Mouse (Mus musculus) hindbrain, embryonic 15.5 days (tissue): ENCODE data around the gene Med21. TPM values are rescaled to one million over a fixed set of nuclear protein-coding genes. Genes with fewer than 3 reads are reported as not detected.

Experiments used
- ATAC-seq: fragments of 200-750 bp; cut with Nextera tagmentation; 2 replicates; pipeline ENCODE4 v1.8.0; 2017; ENCODE audit warnings: low read depth, moderate number of reproducible peaks, moderate TSS enrichment; ENCODE audit not compliant: low FRiP score
- H3K27ac ChIP-seq: fragments of 300-500 bp; sonication (generic); replicated peaks from 2 replicates; pipeline ENCODE4 v1.5.1; 2015; ENCODE audit warnings: mild to moderate bottlenecking, inconsistent platforms
- H3K27me3 ChIP-seq: fragments of 300-500 bp; sonication (generic); 2 replicates; pipeline ENCODE4 v1.6.1; 2015; ENCODE audit warnings: control low read depth, inconsistent platforms
- H3K36me3 ChIP-seq: fragments of 300-500 bp; sonication (generic); 2 replicates; pipeline ENCODE4 v1.6.1; 2015; ENCODE audit warnings: control low read depth, inconsistent platforms
- H3K4me1 ChIP-seq: fragments of 300-500 bp; sonication (generic); replicated peaks from 2 replicates; pipeline ENCODE4 v1.6.1; 2015; ENCODE audit warnings: control low read depth, inconsistent platforms
- H3K4me2 ChIP-seq: fragments of 300-500 bp; sonication (generic); 2 replicates; pipeline ENCODE4 v1.6.1; 2015; ENCODE audit warnings: moderate library complexity, mild to moderate bottlenecking, inconsistent platforms
- H3K4me3 ChIP-seq: fragments of 300-500 bp; sonication (generic); 2 replicates; pipeline ENCODE4 v1.5.1; 2015; ENCODE audit warnings: mild to moderate bottlenecking, inconsistent platforms
- H3K9ac ChIP-seq: fragments of 300-500 bp; sonication (generic); 2 replicates; pipeline ENCODE4 v1.6.1; 2015; ENCODE audit warnings: inconsistent platforms
- H3K9me3 ChIP-seq: fragments of 300-500 bp; sonication (generic); 2 replicates; pipeline ENCODE4 v1.6.1; 2016; ENCODE audit warnings: control low read depth, inconsistent platforms
- WGBS: fragments of 180-500 bp; shearing (Covaris S2); methylation state at CpG from one replicate; pipeline ENCODE4 v1.1.7; 2015; 5-methylcytosine and 5-hydroxymethylcytosine counted together
- polyA plus RNA-seq: library from polyadenylated mRNA; unstranded; fragments of >200 nt; fragmentation: Nextera tagmentation; extraction: Ambion mirVana; gene quantifications from 2 replicates; pipeline ENCODE4 v1.2.1, GENCODE M21; 2015

The Med21 gene
- polyA plus RNA-seq, 1 experiment from 2014 or later = 113 TPM

- 63% methylated on average over 5 of the region's 5 CpGs for WGBS
These were observed 29.8 kb downstream of the Med21 start for GRCm38 (mm10) chr6:146672106-146672505.

GRCm38 (mm10) chr6:146673696-146674095 lies 31.3 kb downstream of the Med21 start:
- Histone ChIP-seq H3K9ac (no peak overlapping the region), H3K4me3 (no peak overlapping the region), H3K4me2 (no peak overlapping the region), H3K4me1 (no peaks in the 10 kb centered on the region), H3K27me3 (no peaks in the 10 kb centered on the region), H3K36me3 (no peaks in the 10 kb centered on the region), H3K9me3 (no peaks in the 10 kb centered on the region), H3K27ac (no peak overlapping the region)
- 85% methylated on average over 4 of the region's 4 CpGs for WGBS
- ATAC-seq = no peak

More at GRCm38 (mm10) chr6:146672106-146672505, 29.8 kb downstream of the Med21 start:
- Histone ChIP-seq H3K9ac (no peak overlapping the region), H3K4me1 (no peaks in the 10 kb centered on the region), H3K4me2 (no peak overlapping the region), H3K27ac (no peak overlapping the region), H3K9me3 (no peaks in the 10 kb centered on the region), H3K27me3 (no peaks in the 10 kb centered on the region), H3K36me3 (no peaks in the 10 kb centered on the region), H3K4me3 (no peak overlapping the region)
- ATAC-seq = no peak

GRCm38 (mm10) chr6:146674420-146674819 lies 32.1 kb downstream of the Med21 start:
- Histone ChIP-seq H3K4me3 (no peak overlapping the region), H3K9ac (no peak overlapping the region), H3K4me1 (no peaks in the 10 kb centered on the region), H3K9me3 (no peaks in the 10 kb centered on the region), H3K36me3 (no peaks in the 10 kb centered on the region), H3K27me3 (no peaks in the 10 kb centered on the region), H3K4me2 (no peak overlapping the region), H3K27ac (no peak overlapping the region)
- ATAC-seq = no peak
- 85% methylated on average over 8 of the region's 8 CpGs for WGBS

GRCm38 (mm10) chr6:146674881-146675536 lies 32.7 kb downstream of the Med21 start:
- Histone ChIP-seq H3K4me1 (no peaks in the 10 kb centered on the region), H3K9ac (no peak overlapping the region), H3K27me3 (no peaks in the 10 kb centered on the region), H3K9me3 (no peaks in the 10 kb centered on the region), H3K27ac (no peak overlapping the region), H3K36me3 (no peaks in the 10 kb centered on the region), H3K4me2 (no peak overlapping the region), H3K4me3 (no peak overlapping the region)
- ATAC-seq = no peak
- 77% methylated on average over 4 of the region's 4 CpGs for WGBS

GRCm38 (mm10) chr6:146676904-146677303 lies 34.6 kb downstream of the Med21 start:
- H3K4me3 ChIP-seq = no peak overlapping the region
- H3K9me3 ChIP-seq = no peaks in the 10 kb centered on the region
- H3K4me1 ChIP-seq = no peaks in the 10 kb centered on the region
- H3K27me3 ChIP-seq = no peaks in the 10 kb centered on the region
- H3K9ac ChIP-seq = no peak overlapping the region
- no peaks in the 10 kb centered on the region for H3K36me3 ChIP-seq
- no peak for ATAC-seq
- WGBS = 88% methylated on average over 10 of the region's 10 CpGs
- H3K4me2 ChIP-seq = no peak overlapping the region
- no peak overlapping the region for H3K27ac ChIP-seq

- Histone ChIP-seq H3K4me3 (no peak overlapping the region), H3K9me3 (no peaks in the 10 kb centered on the region), H3K4me2 (no peak overlapping the region), H3K27ac (no peak overlapping the region), H3K9ac (no peak overlapping the region), H3K36me3 (no peaks in the 10 kb centered on the region), H3K4me1 (no peaks in the 10 kb centered on the region), H3K27me3 (no peaks in the 10 kb centered on the region)
- no peak for ATAC-seq
- 79% methylated on average over 10 of the region's 10 CpGs for WGBS
These were observed 36.1 kb downstream of the Med21 start for GRCm38 (mm10) chr6:146678136-146679070.

GRCm38 (mm10) chr6:146683881-146684280 lies 41.5 kb downstream of the Med21 start:
- H3K36me3 ChIP-seq = no peaks in the 10 kb centered on the region
- H3K4me2 ChIP-seq = no peak overlapping the region
- no peak overlapping the region for H3K9ac ChIP-seq
- 76% methylated on average over 4 of the region's 4 CpGs for WGBS
- H3K4me1 ChIP-seq = no peaks in the 10 kb centered on the region
- H3K4me3 ChIP-seq = no peak overlapping the region
- ATAC-seq = no peak
- H3K27ac ChIP-seq = no peak overlapping the region
- no peaks in the 10 kb centered on the region for H3K27me3 ChIP-seq
- no peaks in the 10 kb centered on the region for H3K9me3 ChIP-seq

GRCm38 (mm10) chr6:146685781-146686308 lies 43.5 kb downstream of the Med21 start:
- H3K4me2 ChIP-seq = no peak overlapping the region
- H3K4me1 ChIP-seq = no peaks in the 10 kb centered on the region
- H3K9me3 ChIP-seq = no peaks in the 10 kb centered on the region
- no peak overlapping the region for H3K27ac ChIP-seq
- H3K9ac ChIP-seq = no peak overlapping the region
- no peak overlapping the region for H3K4me3 ChIP-seq
- 83% methylated on average over 17 of the region's 17 CpGs for WGBS
- ATAC-seq = no peak
- H3K36me3 ChIP-seq = no peaks in the 10 kb centered on the region
- no peaks in the 10 kb centered on the region for H3K27me3 ChIP-seq

GRCm38 (mm10) chr6:146686463-146687196 lies 44.3 kb downstream of the Med21 start:
- Histone ChIP-seq H3K9me3 (no peaks in the 10 kb centered on the region), H3K4me2 (no peak overlapping the region), H3K36me3 (no peaks in the 10 kb centered on the region), H3K27me3 (no peaks in the 10 kb centered on the region), H3K4me1 (no peaks in the 10 kb centered on the region), H3K27ac (no peak overlapping the region), H3K4me3 (no peak overlapping the region), H3K9ac (no peak overlapping the region)
- WGBS = 80% methylated on average over 5 of the region's 5 CpGs
- no peak for ATAC-seq

- Histone ChIP-seq H3K36me3 (no peaks in the 10 kb centered on the region), H3K9me3 (no peaks in the 10 kb centered on the region), H3K4me3 (no peak overlapping the region), H3K4me2 (no peak overlapping the region), H3K27ac (no peak overlapping the region), H3K27me3 (no peaks in the 10 kb centered on the region), H3K9ac (no peak overlapping the region), H3K4me1 (no peaks in the 10 kb centered on the region)
- no peak for ATAC-seq
- 90% methylated on average over 7 of the region's 7 CpGs for WGBS
These were observed 45.7 kb downstream of the Med21 start for GRCm38 (mm10) chr6:146688010-146688409.

- Histone ChIP-seq H3K9ac (no peak overlapping the region), H3K4me1 (no peaks in the 10 kb centered on the region), H3K27me3 (no peaks in the 10 kb centered on the region), H3K36me3 (no peaks in the 10 kb centered on the region), H3K4me2 (no peak overlapping the region), H3K9me3 (no peaks in the 10 kb centered on the region), H3K27ac (no peak overlapping the region), H3K4me3 (no peak overlapping the region)
- WGBS = 74% methylated on average over 5 of the region's 5 CpGs
- ATAC-seq = no peak
These were observed 46.5 kb downstream of the Med21 start for GRCm38 (mm10) chr6:146688861-146689260.

- H3K9me3 ChIP-seq = no peaks in the 10 kb centered on the region
These were observed 55.4 kb downstream of the Med21 start for GRCm38 (mm10) chr6:146697767-146698166.

More at GRCm38 (mm10) chr6:146697767-146698166, 55.4 kb downstream of the Med21 start:
- H3K4me1 ChIP-seq = no peaks in the 10 kb centered on the region
- H3K4me3 ChIP-seq = no peak overlapping the region
- no peak for ATAC-seq
- H3K4me2 ChIP-seq = no peak overlapping the region
- no peaks in the 10 kb centered on the region for H3K36me3 ChIP-seq
- H3K9ac ChIP-seq = no peak overlapping the region
- H3K27ac ChIP-seq = no peak overlapping the region
- WGBS = 52% methylated on average over 5 of the region's 5 CpGs
- H3K27me3 ChIP-seq = no peaks in the 10 kb centered on the region
